Mouse (Mus musculus): Measurements from ENCODE around the gene Olfr1274-ps. TPM values are rescaled to one million over a fixed set of nuclear protein-coding genes. Genes with fewer than 3 reads are reported as not detected.

The Olfr1274-ps gene
- not detected for polyA plus RNA-seq (2015; fragmentation: Illumina TruSeq; extraction: RNeasy Lipid Tissue Mini Kit (QIAGEN cat#74804); ENCODE audit: low read depth, low replicate concordance)

GRCm38 (mm10) chr2:90398633-90399107 is at the start of gene Olfr1274-ps:
Gene Olfr1274-ps (plus strand): TSS chr2:90398683.

Other genes starting within 250 kb of the Olfr1274-ps start
- not detected for gene Olfr1270, start 245.6 kb upstream of the Olfr1274-ps start, polyA plus RNA-seq (2015; fragmentation: Illumina TruSeq; extraction: RNeasy Lipid Tissue Mini Kit (QIAGEN cat#74804); ENCODE audit: low read depth, low replicate concordance)
- not detected for gene Olfr1506, start 174.2 kb upstream of the Olfr1274-ps start, polyA plus RNA-seq (2015; fragmentation: Illumina TruSeq; extraction: RNeasy Lipid Tissue Mini Kit (QIAGEN cat#74804); ENCODE audit: low read depth, low replicate concordance)
- gene Olfr142, start 141.1 kb upstream of the Olfr1274-ps start, polyA plus RNA-seq (2015; fragmentation: Illumina TruSeq; extraction: RNeasy Lipid Tissue Mini Kit (QIAGEN cat#74804); ENCODE audit: low read depth, low replicate concordance) = not detected
- not detected for gene Olfr1271, start 127.7 kb upstream of the Olfr1274-ps start, polyA plus RNA-seq (2015; fragmentation: Illumina TruSeq; extraction: RNeasy Lipid Tissue Mini Kit (QIAGEN cat#74804); ENCODE audit: low read depth, low replicate concordance)
- gene Olfr1272, start 105.8 kb upstream of the Olfr1274-ps start, polyA plus RNA-seq (2015; fragmentation: Illumina TruSeq; extraction: RNeasy Lipid Tissue Mini Kit (QIAGEN cat#74804); ENCODE audit: low read depth, low replicate concordance) = not detected
- gene Gm13769, start 76.5 kb upstream of the Olfr1274-ps start, polyA plus RNA-seq (2015; fragmentation: Illumina TruSeq; extraction: RNeasy Lipid Tissue Mini Kit (QIAGEN cat#74804); ENCODE audit: low read depth, low replicate concordance) = not detected
- gene Ptprj, start 182.0 kb downstream of the Olfr1274-ps start, polyA plus RNA-seq (2015; fragmentation: Illumina TruSeq; extraction: RNeasy Lipid Tissue Mini Kit (QIAGEN cat#74804); ENCODE audit: low read depth, low replicate concordance) = 39.9 TPM